Mouse (Mus musculus) spleen, adult 18-20 months (tissue): ENCODE measurements around the gene Gmeb2.
A peak's percentile ranks its signal among the peaks of the same experiment; 100 is the strongest.

ENCODE experiments used
- DNase-seq, 2 experiments: peaks; one replicate each; pipeline ENCODE4 v3.0.0; 2022; ENCODE audit warnings: mixed read lengths in 2 of 2

Gmeb2 gene

GRCm38 (mm10) chr2:181287958-181288350 lies at the start of gene Gmeb2:
Gene Gmeb2, minus strand, starts transcription at chr2:181288035.
- DNase-seq = peak; percentile 86 to 90

- peak; percentile 39 to 82 for DNase-seq
Measured at GRCm38 (mm10) chr2:181334023-181334422, 46.2 kb upstream of the Gmeb2 start.

GRCm38 (mm10) chr2:181332542-181332941 lies 44.7 kb upstream of the Gmeb2 start:
- no peak for DNase-seq

GRCm38 (mm10) chr2:181326098-181326497 lies 38.3 kb upstream of the Gmeb2 start:
- DNase-seq = no peak

GRCm38 (mm10) chr2:181322136-181322535 lies 34.3 kb upstream of the Gmeb2 start:
- DNase-seq = no peak

GRCm38 (mm10) chr2:181320103-181320499 lies 32.3 kb upstream of the Gmeb2 start:
- DNase-seq = no peak

- DNase-seq = peak; percentile 60 to 80
Measured at GRCm38 (mm10) chr2:181319248-181320102, 31.6 kb upstream of the Gmeb2 start, which contains the start of gene Rtel1. Gene Rtel1, plus strand, starts transcription at chr2:181319739.

- no peak for DNase-seq
Measured at GRCm38 (mm10) chr2:181314080-181314810, 26.4 kb upstream of the Gmeb2 start, which contains the start of gene Stmn3. Gene Stmn3, minus strand, starts transcription at chr2:181314500.

- DNase-seq = no peak
Measured at GRCm38 (mm10) chr2:181313344-181314079, 25.7 kb upstream of the Gmeb2 start.

GRCm38 (mm10) chr2:181313006-181313343 lies 25.1 kb upstream of the Gmeb2 start:
- DNase-seq = no peak

- no peak for DNase-seq
Measured at GRCm38 (mm10) chr2:181312435-181312834, 24.6 kb upstream of the Gmeb2 start.

- DNase-seq = peak; percentile 26 to 44
Measured at GRCm38 (mm10) chr2:181307144-181307804, 19.4 kb upstream of the Gmeb2 start.

- no peak for DNase-seq
Measured at GRCm38 (mm10) chr2:181304944-181305343, 17.1 kb upstream of the Gmeb2 start.

GRCm38 (mm10) chr2:181302041-181302440 lies 14.2 kb upstream of the Gmeb2 start:
- no peak for DNase-seq

- DNase-seq = no peak
Measured at GRCm38 (mm10) chr2:181290937-181291336, 3.1 kb upstream of the Gmeb2 start.

- no peak for DNase-seq
Measured at GRCm38 (mm10) chr2:181288691-181289090, 856 bp upstream of the Gmeb2 start.

- DNase-seq = peak; percentile 76 to 77
Measured at GRCm38 (mm10) chr2:181287338-181287957, 387 bp downstream of the Gmeb2 start.

GRCm38 (mm10) chr2:181286629-181287337 lies 1.1 kb downstream of the Gmeb2 start:
- no peak for DNase-seq

GRCm38 (mm10) chr2:181279968-181280367 lies 7.9 kb downstream of the Gmeb2 start:
- DNase-seq = no peak

GRCm38 (mm10) chr2:181277866-181278265 lies 10.0 kb downstream of the Gmeb2 start:
- no peak for DNase-seq

GRCm38 (mm10) chr2:181276766-181277165 lies 11.1 kb downstream of the Gmeb2 start:
- no peak for DNase-seq
